Mouse (Mus musculus) midbrain, embryonic 16.5 days (tissue): ENCODE measurements around the gene Pfdn4. TPM values are rescaled to one million over a fixed set of nuclear protein-coding genes. Genes with fewer than 3 reads are reported as not detected.

Experiments
- ATAC-seq: fragments of 200-750 bp; cut with Nextera tagmentation; 2 replicates; pipeline ENCODE4 v1.8.0; 2017; ENCODE audit warnings: moderate TSS enrichment
- H3K27ac ChIP-seq: fragments of 300-500 bp; sonication (generic); 2 replicates; pipeline ENCODE4 v1.5.1; 2014; ENCODE audit warnings: mild to moderate bottlenecking, low read length, mixed read lengths
- H3K27me3 ChIP-seq: fragments of 300-500 bp; sonication (generic); 2 replicates; pipeline ENCODE4 v1.6.1; 2014; ENCODE audit warnings: low read depth, low read length, mixed read lengths; ENCODE audit not compliant: control insufficient read depth, insufficient read depth
- H3K36me3 ChIP-seq: fragments of 300-500 bp; sonication (generic); 2 replicates; pipeline ENCODE4 v1.6.1; 2014; ENCODE audit warnings: mild to moderate bottlenecking, low read length, moderate library complexity, mixed read lengths; ENCODE audit not compliant: control insufficient read depth, insufficient read depth
- H3K4me1 ChIP-seq: fragments of 300-500 bp; sonication (generic); 2 replicates; pipeline ENCODE4 v1.6.1; 2014; ENCODE audit warnings: mild to moderate bottlenecking, low read length, mixed read lengths; ENCODE audit not compliant: control insufficient read depth, insufficient read depth
- H3K4me2 ChIP-seq: fragments of 300-500 bp; sonication (generic); 2 replicates; pipeline ENCODE4 v1.6.1; 2014; ENCODE audit warnings: mild to moderate bottlenecking, low read length, mixed read lengths
- H3K4me3 ChIP-seq: fragments of 300-500 bp; sonication (generic); 2 replicates; pipeline ENCODE4 v1.5.1; 2014; ENCODE audit warnings: low read depth, mild to moderate bottlenecking, low read length, moderate library complexity, mixed read lengths
- H3K9ac ChIP-seq: fragments of 300-500 bp; sonication (generic); 2 replicates; pipeline ENCODE4 v1.6.1; 2014; ENCODE audit warnings: low read depth, low read length, mixed read lengths
- H3K9me3 ChIP-seq: fragments of 300-500 bp; sonication (generic); replicated peaks from 2 replicates; pipeline ENCODE4 v1.6.1; 2014; ENCODE audit warnings: mild to moderate bottlenecking, low read length, mixed read lengths; ENCODE audit not compliant: control insufficient read depth, poor library complexity, severe bottlenecking
- WGBS: fragments of 180-500 bp; shearing (Covaris S2); extraction: QIAGEN DNeasy Blood & Tissue Kit; methylation state at CpG from one replicate; pipeline ENCODE4 v1.1.7; 2014; 5-methylcytosine and 5-hydroxymethylcytosine counted together
- polyA plus RNA-seq: library from polyadenylated mRNA; unstranded; fragments of >200 nt; fragmentation: Nextera tagmentation; extraction: Ambion mirVana; gene quantifications from 2 replicates; pipeline ENCODE4 v1.2.1, GENCODE M21; 2015

Pfdn4 gene
- polyA plus RNA-seq, 1 experiment from 2014 or later, result 133 TPM

DNA sequence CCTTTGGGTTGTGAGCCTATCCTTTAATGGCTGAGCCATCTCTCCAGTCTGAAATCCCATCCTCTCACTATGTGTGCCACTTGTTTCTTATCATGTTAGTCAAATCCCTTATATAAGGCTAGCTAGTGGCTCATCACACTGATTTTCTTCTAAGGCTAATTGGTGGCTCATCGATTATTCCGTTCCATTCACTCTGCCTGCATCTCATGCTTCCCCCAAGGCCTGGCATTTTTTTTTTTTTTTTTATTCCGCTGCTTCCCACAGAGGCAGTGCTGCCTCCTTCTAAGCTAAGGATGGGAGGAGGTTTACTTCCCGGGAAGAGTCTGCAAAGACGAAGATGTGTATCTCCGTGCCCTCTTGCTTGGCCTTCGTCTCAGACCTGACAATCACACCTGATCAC is 9.0 kb upstream of the Pfdn4 start:
- no peak overlapping the region for H3K27ac ChIP-seq

DNA sequence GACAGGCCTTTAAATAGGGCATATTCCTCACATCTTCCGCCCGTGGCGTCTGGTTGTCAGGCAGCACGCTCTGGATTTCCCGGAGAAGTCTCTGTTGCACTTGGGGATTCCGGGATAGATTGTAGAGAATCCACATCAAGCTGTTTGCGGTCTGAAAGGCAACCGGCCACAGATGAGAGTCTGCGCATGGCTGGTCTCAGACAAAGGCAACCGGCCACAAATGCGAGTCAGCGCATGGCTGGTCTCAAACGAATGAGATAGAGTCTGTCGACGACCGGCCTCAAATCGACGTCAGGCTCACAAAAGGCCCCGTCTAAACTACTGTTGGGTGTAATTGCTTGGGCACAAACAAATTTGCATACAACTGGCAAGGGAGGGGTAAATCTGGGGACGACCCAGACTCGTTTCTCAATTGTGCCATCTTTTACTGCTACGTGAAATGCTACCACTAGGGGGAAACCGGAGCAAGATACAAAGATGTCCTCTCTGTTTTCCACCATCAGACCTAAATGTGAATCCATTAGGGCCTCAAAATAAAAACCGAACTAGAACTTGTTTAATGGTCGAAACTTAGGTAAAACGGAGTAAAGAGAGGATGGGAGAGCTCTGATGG is 8.2 kb upstream of the Pfdn4 start:
- no peaks in the 10 kb centered on the region; the same call in 1 of the 2 replicates for H3K27me3 ChIP-seq
- no peak overlapping the region for H3K9ac ChIP-seq
- H3K4me1 ChIP-seq, result no peaks in the 10 kb centered on the region
- no peak overlapping the region for H3K27ac ChIP-seq
- no peak for ATAC-seq
- H3K4me2 ChIP-seq, result 0 out of 2 replicates have a peak overlapping the region, but pooled peaks have one; percentile 13
- H3K9me3 ChIP-seq, result no peaks in the 10 kb centered on the region
- H3K4me3 ChIP-seq, result no peak overlapping the region
- no peaks in the 10 kb centered on the region for H3K36me3 ChIP-seq
- 46% methylated on average over 26 of the region's 26 CpGs for WGBS

More for the DNA sequence above, 9.0 kb upstream of the Pfdn4 start:
- no peak overlapping the region for H3K9ac ChIP-seq
- no peak overlapping the region for H3K4me3 ChIP-seq
- no peaks in the 10 kb centered on the region for H3K9me3 ChIP-seq
- no peaks in the 10 kb centered on the region for H3K27me3 ChIP-seq
- WGBS, result 55% methylated on average over 7 of the region's 7 CpGs
- H3K4me1 ChIP-seq, result no peaks in the 10 kb centered on the region
- no peaks in the 10 kb centered on the region for H3K36me3 ChIP-seq
- H3K4me2 ChIP-seq, result no peak overlapping the region
- peak; percentile 28; the same call in 1 of the 2 replicates for ATAC-seq

DNA sequence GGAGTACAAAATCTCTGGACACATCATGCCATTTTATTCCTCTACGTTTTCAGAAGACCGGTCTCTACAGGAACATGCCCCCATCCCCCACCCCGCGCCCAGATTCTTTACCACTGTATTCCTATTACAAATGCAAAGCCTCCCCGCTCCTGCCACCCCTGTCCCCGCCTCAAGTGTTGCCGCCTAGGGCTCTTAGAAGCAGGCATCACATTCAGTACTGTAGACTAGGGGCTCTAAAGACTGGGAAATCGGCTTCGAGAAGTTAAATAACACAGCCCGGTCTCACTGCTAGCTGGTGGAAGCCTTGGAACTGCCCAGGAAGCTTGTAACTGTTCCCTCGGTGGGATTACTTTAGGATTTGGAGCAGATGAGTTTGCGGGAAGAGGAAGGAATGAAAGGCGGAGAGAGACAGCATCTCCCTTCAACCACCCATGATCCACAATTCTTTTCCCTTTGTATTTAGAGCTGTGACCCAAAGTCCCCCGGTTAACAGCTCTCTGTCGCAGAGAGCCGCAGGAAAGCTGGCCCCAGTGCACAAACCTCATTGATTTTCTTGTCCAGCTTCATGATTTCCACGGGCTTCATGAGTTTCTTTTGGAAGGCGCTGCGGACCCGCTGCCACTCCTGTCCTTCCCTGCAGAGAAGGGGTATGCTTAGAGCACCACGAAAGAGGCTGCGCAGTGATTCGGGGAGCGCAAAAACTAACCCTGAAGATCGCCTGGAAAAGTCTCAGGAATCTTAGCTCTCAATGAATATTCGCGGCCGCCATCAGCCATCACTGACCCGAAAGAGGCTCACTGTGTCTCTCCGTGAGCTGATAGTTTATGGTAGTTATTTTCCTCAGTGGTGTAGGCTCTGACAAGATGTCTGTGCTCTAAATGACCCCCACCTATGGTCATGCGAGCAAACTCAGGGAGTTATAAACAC is 1.2 kb upstream of the Pfdn4 start:
- Histone ChIP-seq H3K36me3 (no peaks in the 10 kb centered on the region), H3K4me3 (no peak overlapping the region; the same call in 1 of the 2 replicates), H3K27ac (no peak overlapping the region), H3K27me3 (peaks cover 31% of the 10 kb centered on the region), H3K9me3 (no peaks in the 10 kb centered on the region), H3K9ac (no peak overlapping the region), H3K4me2 (no peak overlapping the region), H3K4me1 (peaks cover 18% of the 10 kb centered on the region)
- ATAC-seq, result no peak
- WGBS, result 6% methylated on average over 31 of the region's 31 CpGs

DNA sequence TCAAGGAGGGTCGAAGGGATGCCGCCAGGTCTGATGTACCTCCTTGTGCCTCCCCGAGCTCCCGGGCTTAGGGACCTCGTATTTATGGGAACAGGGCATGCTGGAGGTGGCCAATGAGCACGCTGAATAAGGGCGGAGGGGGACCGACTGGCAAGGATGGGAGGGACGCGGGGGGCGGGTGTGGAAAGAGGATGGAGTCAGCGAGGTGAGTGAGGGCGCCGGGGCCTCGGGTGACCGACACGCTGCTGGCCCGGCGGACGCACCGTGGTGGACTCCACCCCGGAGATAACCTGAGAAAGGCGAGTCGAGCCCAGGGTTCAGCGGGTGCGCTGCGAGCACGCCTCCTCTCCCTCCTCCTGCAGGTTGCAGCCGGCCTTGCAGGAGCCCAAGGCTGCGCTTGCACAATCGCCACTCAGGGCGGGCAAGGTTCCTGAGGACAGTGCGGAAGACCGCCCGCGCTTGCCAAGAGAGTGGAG is 901 bp downstream of the Pfdn4 start, which contains the start of gene Cyp24a1:
TSS of gene Cyp24a1 (minus strand) at position 55 of the 476 bp plus-strand sequence.
- no peak within 1 kb of the TSS for H3K27ac ChIP-seq
- ATAC-seq, result peak; percentile 42; the same call in 1 of the 2 replicates
- H3K9me3 ChIP-seq, result no peaks in the 10 kb centered on the region
- H3K4me3 ChIP-seq, result peak within 1 kb of the TSS; percentile 28
- H3K36me3 ChIP-seq, result no peaks in the 10 kb centered on the region
- peak within 1 kb of the TSS; percentile 46; the same call in 1 of the 2 replicates for H3K9ac ChIP-seq
- WGBS, result 0% methylated on average over 36 of the region's 36 CpGs
- peaks cover 18% of the 10 kb centered on the region for H3K4me1 ChIP-seq
- peak within 1 kb of the TSS; percentile 57 for H3K4me2 ChIP-seq
- H3K27me3 ChIP-seq, result peaks cover 31% of the 10 kb centered on the region

DNA sequence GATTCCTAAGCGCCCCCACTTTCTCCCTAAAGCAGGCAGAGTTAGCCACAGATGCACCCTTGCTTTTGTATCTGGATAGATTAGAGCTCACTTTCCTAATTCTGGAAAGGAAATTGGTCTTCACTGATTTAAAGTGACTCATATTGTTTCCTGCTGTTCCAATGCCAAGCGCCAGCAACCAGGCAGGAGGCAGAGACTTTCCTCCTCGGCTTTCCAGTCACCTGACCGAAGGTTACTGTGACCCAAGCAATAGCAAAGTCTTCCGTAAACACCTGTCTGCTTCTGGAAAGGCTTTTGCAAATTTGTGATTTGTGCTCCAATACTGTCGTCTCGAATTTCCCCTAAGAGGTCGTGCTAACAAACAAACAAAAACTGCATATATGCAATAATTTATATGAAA is 1.8 kb downstream of the Pfdn4 start:
- no peaks in the 10 kb centered on the region for H3K36me3 ChIP-seq
- ATAC-seq, result no peak
- no peak overlapping the region for H3K9ac ChIP-seq
- peaks cover 18% of the 10 kb centered on the region for H3K4me1 ChIP-seq
- H3K9me3 ChIP-seq, result no peaks in the 10 kb centered on the region
- peaks cover 31% of the 10 kb centered on the region for H3K27me3 ChIP-seq
- H3K4me2 ChIP-seq, result no peak overlapping the region
- H3K27ac ChIP-seq, result no peak overlapping the region
- no peak overlapping the region for H3K4me3 ChIP-seq
- 25% methylated on average over 8 of the region's 8 CpGs for WGBS

DNA sequence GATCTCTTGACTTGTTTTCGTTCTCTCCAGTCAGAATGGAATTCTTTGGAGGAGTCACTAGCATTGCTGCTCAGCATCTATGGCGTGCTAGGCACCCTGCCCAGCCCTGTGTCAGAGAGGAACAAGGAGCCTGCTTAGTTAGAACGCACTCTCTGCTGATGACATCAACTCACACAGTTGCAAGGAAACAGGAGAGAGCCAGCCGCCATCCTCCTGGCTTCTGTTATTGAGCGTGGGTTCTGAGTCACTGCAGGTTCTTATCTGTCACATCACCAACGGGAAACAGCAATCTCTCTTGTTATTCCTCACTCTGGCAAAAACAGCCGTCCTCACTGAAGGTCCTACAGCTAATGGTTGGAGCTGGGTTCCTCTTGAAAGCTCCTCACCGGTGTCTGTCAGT is 7.1 kb downstream of the Pfdn4 start:
- Histone ChIP-seq H3K27ac (no peak overlapping the region), H3K4me3 (no peak overlapping the region), H3K4me2 (no peak overlapping the region), H3K36me3 (no peaks in the 10 kb centered on the region), H3K9me3 (no peaks in the 10 kb centered on the region), H3K4me1 (peaks cover under 1% of the 10 kb centered on the region; the same call in 1 of the 2 replicates), H3K9ac (no peak overlapping the region), H3K27me3 (peaks cover 7% of the 10 kb centered on the region)
- WGBS, result 69% methylated on average over 8 of the region's 8 CpGs
- no peak for ATAC-seq

DNA sequence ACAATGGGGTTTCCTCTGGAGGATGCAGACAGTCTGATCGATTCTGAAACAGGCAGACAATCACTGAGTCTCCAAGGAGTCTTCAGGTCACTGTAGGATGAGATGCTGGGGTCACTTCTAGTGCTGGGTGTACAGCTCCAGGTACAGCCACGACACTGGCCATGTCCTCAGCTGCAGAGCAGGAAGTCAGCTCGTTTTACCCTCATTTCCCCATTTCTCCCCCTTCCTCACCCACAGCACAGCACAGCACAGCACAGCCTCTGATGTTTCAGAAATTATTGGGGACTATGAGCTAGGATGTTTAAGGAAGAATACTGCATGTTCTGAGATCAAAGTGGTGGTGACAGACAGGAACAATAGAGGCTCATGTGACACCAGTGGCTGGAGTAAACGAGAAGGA is 7.8 kb downstream of the Pfdn4 start:
- Histone ChIP-seq H3K9me3 (no peaks in the 10 kb centered on the region), H3K36me3 (no peaks in the 10 kb centered on the region), H3K4me3 (no peak overlapping the region), H3K9ac (0 out of 2 replicates have a peak overlapping the region, but pooled peaks have one; percentile 3), H3K27ac (no peak overlapping the region), H3K27me3 (peaks cover 2% of the 10 kb centered on the region), H3K4me1 (peaks cover 5% of the 10 kb centered on the region; the same call in 1 of the 2 replicates), H3K4me2 (no peak overlapping the region)
- 38% methylated on average over 4 of the region's 4 CpGs for WGBS
- ATAC-seq, result no peak

DNA sequence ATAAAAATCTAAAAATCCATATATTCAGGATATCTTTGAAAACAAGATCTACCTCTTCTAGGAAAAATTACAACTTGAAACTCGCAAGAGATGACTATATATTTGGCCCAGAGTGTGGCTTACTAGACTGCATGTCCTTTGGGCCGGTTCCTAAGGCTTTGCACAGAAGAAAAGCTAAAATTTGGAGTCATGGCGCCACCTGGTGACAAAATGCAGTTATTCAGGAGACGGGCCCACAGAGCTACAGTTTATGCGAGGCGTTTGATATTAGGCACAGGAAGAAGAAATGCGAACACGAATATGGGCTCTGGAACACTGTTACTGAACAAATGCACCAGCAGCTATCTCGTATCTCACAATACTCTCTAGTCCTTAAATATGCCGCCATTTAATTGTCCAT is 11.5 kb downstream of the Pfdn4 start:
- H3K4me1 ChIP-seq, result peaks cover 15% of the 10 kb centered on the region
- no peaks in the 10 kb centered on the region for H3K27me3 ChIP-seq
- no peak for ATAC-seq
- H3K27ac ChIP-seq, result no peak overlapping the region
- 6% methylated on average over 10 of the region's 10 CpGs for WGBS
- no peaks in the 10 kb centered on the region for H3K36me3 ChIP-seq
- H3K9me3 ChIP-seq, result no peaks in the 10 kb centered on the region
- H3K4me3 ChIP-seq, result no peak overlapping the region
- H3K9ac ChIP-seq, result no peak overlapping the region
- no peak overlapping the region for H3K4me2 ChIP-seq
